Comparison of ENCODE assay signal across 9 mouse cellular contexts in genomic region chr12:105727964-105728363, GRCm38 (mm10). TPM values are rescaled to one million over a fixed set of nuclear protein-coding genes. Genes with fewer than 3 reads are reported as not detected.
A peak's percentile ranks its signal among the peaks of the same experiment; 100 is the strongest.
DNase-seq lines count a peak whose midpoint lies in the region; ATAC-seq and TF ChIP-seq lines count a peak whose summit lies in the region.
"Had no signal": no experiment of that assay in that cellular context is flagged by ENCODE, and none has a peak within 500 bp of the region (broad histone marks: within the 10 kb centered on the region; RNA-seq: fewer than 3 reads in every experiment).

No protein-coding gene starts in this region.

- no peaks in the 10 kb centered on the region for H3K27me3 ChIP-seq in stomach, postnatal 0 days (ENCODE audit: control insufficient read depth, insufficient read depth, low read length)
- H3K27me3 ChIP-seq in forebrain, embryonic 13.5 days = no peaks in the 10 kb centered on the region
- H3K27me3 ChIP-seq: hindbrain, embryonic 15.5 days had no signal

- no peaks in the 10 kb centered on the region for H3K36me3 ChIP-seq in stomach, postnatal 0 days (ENCODE audit: control insufficient read depth, insufficient read depth, low read length)
- no peaks in the 10 kb centered on the region for H3K36me3 ChIP-seq in forebrain, embryonic 13.5 days (ENCODE audit: poor library complexity, severe bottlenecking)
- H3K36me3 ChIP-seq: hindbrain, embryonic 15.5 days had no signal

- H3K9me3 ChIP-seq in stomach, postnatal 0 days (ENCODE audit: control insufficient read depth, low read length) = no peaks in the 10 kb centered on the region
- H3K9me3 ChIP-seq in forebrain, embryonic 13.5 days (replicated peaks) = no peaks in the 10 kb centered on the region
- H3K9me3 ChIP-seq: hindbrain, embryonic 15.5 days had no signal

- H3K4me1 ChIP-seq in stomach, postnatal 0 days (replicated peaks; ENCODE audit: control insufficient read depth, insufficient read depth) = no peaks in the 10 kb centered on the region
- H3K4me1 ChIP-seq in forebrain, embryonic 13.5 days = no peaks in the 10 kb centered on the region
- H3K4me1 ChIP-seq: hindbrain, embryonic 15.5 days had no signal

- peak; percentile 15 for DNase-seq in gastrocnemius, postnatal 10 days
- DNase-seq in gastrocnemius, postnatal 4 days (ENCODE audit: low spot score in 2 of 2) = no peak
- DNase-seq in spleen, adult 12 weeks (ENCODE audit: low spot score) = peak; percentile 19
- DNase-seq in spleen, adult 18-20 months = no peak
- peak; percentile 57 for DNase-seq in liver
- DNase-seq in stomach, postnatal 0 days (ENCODE audit: low spot score) = no peak

- H3K27ac ChIP-seq in stomach, postnatal 0 days (replicated peaks) = no peak overlapping the region
- H3K27ac ChIP-seq in forebrain, embryonic 13.5 days = no peak overlapping the region
- H3K27ac ChIP-seq: hindbrain, embryonic 15.5 days had no signal

- no peak overlapping the region for H3K4me2 ChIP-seq in stomach, postnatal 0 days (replicated peaks; ENCODE audit: low read depth)
- no peak overlapping the region for H3K4me2 ChIP-seq in forebrain, embryonic 13.5 days
- H3K4me2 ChIP-seq: hindbrain, embryonic 15.5 days had no signal

- no peak for TF ChIP-seq EP300 in stomach, postnatal 0 days (optimal IDR thresholded peaks at IDR 0.05)

- no peak overlapping the region for H3K4me3 ChIP-seq in stomach, postnatal 0 days (ENCODE audit: low read depth, low read length)
- no peak overlapping the region for H3K4me3 ChIP-seq in forebrain, embryonic 13.5 days
- H3K4me3 ChIP-seq: hindbrain, embryonic 15.5 days had no signal

- peak; percentile 78 for TF ChIP-seq CTCF in stomach, postnatal 0 days (IDR thresholded peaks at IDR 0.05; ENCODE audit: low read depth)

- ATAC-seq in common myeloid progenitor, adult 5-6 weeks (replicated peaks; ENCODE audit: low read depth, poor library complexity, severe bottlenecking) = 0 out of 2 replicates have a peak, but pooled peaks have one; percentile 36
- no peak for ATAC-seq in stomach, postnatal 0 days (ENCODE audit: low FRiP score, low TSS enrichment)
- no peak for ATAC-seq in forebrain, embryonic 13.5 days

- H3K9ac ChIP-seq in stomach, postnatal 0 days (ENCODE audit: low read length) = no peak overlapping the region
- H3K9ac ChIP-seq in forebrain, embryonic 13.5 days = no peak overlapping the region
- H3K9ac ChIP-seq: hindbrain, embryonic 15.5 days had no signal

- WGBS in stomach, postnatal 0 days = 32% methylated on average over 8 of the region's 8 CpGs
- WGBS in forebrain, embryonic 13.5 days = 28% methylated on average over 8 of the region's 8 CpGs

RNA-seq across cellular contexts. Expression of gene Ak7, which starts 22.2 kb away (rescaled TPM):
- total RNA-seq in gastrocnemius, postnatal 10 days (2021) = not detected
- total RNA-seq in gastrocnemius, postnatal 4 days (2021) = under 1 TPM in 1 of 2 experiments, not detected in 1; 0.13 TPM
- not detected in 2 replicates for total RNA-seq in common myeloid progenitor, adult 5-6 weeks (2017)
- polyA plus RNA-seq in stomach, postnatal 0 days (2015; fragmentation: Nextera tagmentation; extraction: Ambion mirVana) = 0.08 and 0.12 TPM in 2 replicates
- 1.0 and 1.7 TPM in 2 replicates for polyA plus RNA-seq in forebrain, embryonic 13.5 days (2015; fragmentation: Nextera tagmentation; extraction: Ambion mirVana)

RNA-seq across cellular contexts. Expression of gene Atg2b, which starts 43.0 kb away (rescaled TPM):
- total RNA-seq in gastrocnemius, postnatal 10 days (2021) = 10 to 100 TPM; 14.9 to 18.7 TPM
- total RNA-seq in gastrocnemius, postnatal 4 days (2021) = 10 to 100 TPM; 18.7 to 21.9 TPM
- 24.7 and 34.0 TPM in 2 replicates for total RNA-seq in common myeloid progenitor, adult 5-6 weeks (2017)
- polyA plus RNA-seq in stomach, postnatal 0 days (2015; fragmentation: Nextera tagmentation; extraction: Ambion mirVana) = 4.4 and 5.3 TPM in 2 replicates
- polyA plus RNA-seq in forebrain, embryonic 13.5 days (2015; fragmentation: Nextera tagmentation; extraction: Ambion mirVana) = 11.5 and 13.0 TPM in 2 replicates

RNA-seq across cellular contexts. Expression of gene Gskip, which starts 43.3 kb away (rescaled TPM):
- total RNA-seq in gastrocnemius, postnatal 10 days (2021) = 1 to 10 TPM; 6.6 to 7.7 TPM
- 10 to 100 TPM in 1 of 2 experiments, 1 to 10 TPM in 1; 9.1 to 10.3 TPM for total RNA-seq in gastrocnemius, postnatal 4 days (2021)
- total RNA-seq in common myeloid progenitor, adult 5-6 weeks (2017) = 10.7 and 11.6 TPM in 2 replicates
- 30.6 and 31.6 TPM in 2 replicates for polyA plus RNA-seq in stomach, postnatal 0 days (2015; fragmentation: Nextera tagmentation; extraction: Ambion mirVana)
- 28.9 and 32.2 TPM in 2 replicates for polyA plus RNA-seq in forebrain, embryonic 13.5 days (2015; fragmentation: Nextera tagmentation; extraction: Ambion mirVana)

RNA-seq across cellular contexts. Expression of gene Papola, which starts 56.5 kb away (rescaled TPM):
- 10 to 100 TPM; 87.5 to 97.4 TPM for total RNA-seq in gastrocnemius, postnatal 10 days (2021)
- 100 to 1,000 TPM; 135 to 137 TPM for total RNA-seq in gastrocnemius, postnatal 4 days (2021)
- 166 and 176 TPM in 2 replicates for total RNA-seq in common myeloid progenitor, adult 5-6 weeks (2017)
- polyA plus RNA-seq in stomach, postnatal 0 days (2015; fragmentation: Nextera tagmentation; extraction: Ambion mirVana) = 104 and 105 TPM in 2 replicates
- polyA plus RNA-seq in forebrain, embryonic 13.5 days (2015; fragmentation: Nextera tagmentation; extraction: Ambion mirVana) = 236 and 250 TPM in 2 replicates

Comparison
In these comparisons a context has a peak if more than half of its experiments do, and no peak if none do; other contexts are left out.
1. DNase-seq: peak in gastrocnemius, postnatal 10 days (single experiment), spleen, adult 12 weeks (single experiment) and liver (single experiment); none in gastrocnemius, postnatal 4 days (0 of 2), spleen, adult 18-20 months (0 of 2) and stomach, postnatal 0 days (single experiment).